Mouse (Mus musculus) mouse embryonic stem cell (cell line): ENCODE measurements around the gene Mapkapk2.
"Not testable (repeated sequence)": the region's sequence is repeated elsewhere in the genome, so short reads cannot be mapped to it uniquely, and the experiment has no call there.

ENCODE experiments used
- in situ Hi-C, 2 experiments: fragments of 300-500 bp; cut with MboI; formaldehyde crosslinking; loops; 1 replicate in 1 of 2; 3 replicates in 1 of 2; pipeline ENCODE4 v1.14.3; 2019 to 2020; ENCODE audit warnings: low sequenced_read_pairs in 2 of 2, low pct_unique_long_range_greater_than_20kb in 1 of 2, mixed read lengths in 1 of 2; ENCODE audit not compliant: unreplicated experiment in 1 of 2

Mapkapk2 gene

GRCm38 (mm10) chr1:131039479-131039878, 58.1 kb downstream of the Mapkapk2 start:
- in situ Hi-C loops = no loop called here

DNA sequence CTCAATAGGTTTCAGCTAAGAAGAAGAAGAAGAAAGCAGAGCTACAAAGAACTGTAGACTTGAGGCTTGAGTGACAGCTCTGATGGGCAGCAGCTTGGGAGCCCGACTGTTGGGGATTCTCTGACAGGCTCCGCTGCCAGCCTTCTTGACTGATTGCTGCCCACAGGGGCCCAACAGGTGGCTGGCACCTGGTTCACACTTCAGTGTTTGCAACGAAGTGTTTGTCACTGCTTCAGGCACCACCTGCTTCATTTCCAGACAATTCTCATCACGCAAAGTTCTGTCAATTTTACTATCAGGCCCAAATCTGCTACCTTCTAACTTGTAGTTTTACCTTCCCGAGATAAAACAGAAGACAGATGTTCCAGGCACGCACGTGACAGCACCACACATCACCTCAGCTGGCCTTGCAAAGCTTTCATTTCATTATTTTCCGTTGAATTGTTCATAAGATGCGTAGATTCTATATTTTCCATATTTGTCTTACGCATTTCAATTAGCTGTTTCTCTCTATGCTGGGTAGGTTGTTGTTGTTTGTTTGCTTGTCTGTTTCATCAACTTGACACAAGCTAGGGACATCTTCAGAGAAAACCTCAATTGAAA, 59.1 kb downstream of the Mapkapk2 start:
- in situ Hi-C loops = no loop called here

DNA sequence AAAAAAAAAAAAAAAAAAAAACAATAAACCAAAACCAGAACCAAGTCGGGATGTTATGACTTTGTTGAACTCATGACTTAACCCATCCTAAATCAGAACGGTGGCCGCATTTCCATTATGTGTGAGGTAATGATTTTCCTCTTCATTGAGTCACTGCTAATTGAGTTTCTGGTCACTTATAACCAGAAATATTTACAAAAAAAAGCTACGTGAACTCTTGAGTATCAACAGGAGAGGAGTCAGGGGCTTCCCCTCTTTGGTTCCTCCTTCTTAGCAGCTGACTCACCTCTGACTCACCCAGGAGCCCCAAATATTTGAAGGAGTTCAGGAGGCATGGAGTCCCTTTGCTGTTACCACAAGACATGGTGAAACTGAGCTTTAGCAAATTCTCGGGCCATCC, 59.6 kb downstream of the Mapkapk2 start:
- in situ Hi-C loops = no loop called here

DNA sequence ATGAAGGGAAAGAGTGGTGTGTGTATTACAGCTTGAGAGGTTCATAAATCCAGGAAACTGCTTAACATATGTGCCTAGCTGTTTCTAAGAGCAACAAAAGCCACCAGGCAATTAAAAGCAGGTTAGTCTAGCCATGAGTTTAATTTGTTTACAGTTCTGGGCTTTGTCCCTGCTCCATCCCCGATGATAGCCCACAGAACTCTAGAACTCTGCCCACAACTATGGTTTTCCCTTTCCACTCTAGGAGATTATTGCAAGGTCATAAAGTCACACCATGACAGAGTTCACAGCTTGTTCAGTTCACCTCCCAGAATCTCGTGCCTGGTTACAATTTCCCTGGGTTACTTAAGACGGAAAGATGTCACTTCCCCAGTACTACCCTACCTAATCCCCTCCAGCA, 66.4 kb downstream of the Mapkapk2 start:
- in situ Hi-C loops = no loop called here

- in situ Hi-C loops = no loop called here
These were observed 67.4 kb downstream of the Mapkapk2 start for GRCm38 (mm10) chr1:131030261-131030660.

- in situ Hi-C loops = no loop called here
These were observed 68.4 kb downstream of the Mapkapk2 start for GRCm38 (mm10) chr1:131029215-131029614.

- in situ Hi-C loops = no loop called here
These were observed 71.8 kb downstream of the Mapkapk2 start for GRCm38 (mm10) chr1:131025843-131026190.

DNA sequence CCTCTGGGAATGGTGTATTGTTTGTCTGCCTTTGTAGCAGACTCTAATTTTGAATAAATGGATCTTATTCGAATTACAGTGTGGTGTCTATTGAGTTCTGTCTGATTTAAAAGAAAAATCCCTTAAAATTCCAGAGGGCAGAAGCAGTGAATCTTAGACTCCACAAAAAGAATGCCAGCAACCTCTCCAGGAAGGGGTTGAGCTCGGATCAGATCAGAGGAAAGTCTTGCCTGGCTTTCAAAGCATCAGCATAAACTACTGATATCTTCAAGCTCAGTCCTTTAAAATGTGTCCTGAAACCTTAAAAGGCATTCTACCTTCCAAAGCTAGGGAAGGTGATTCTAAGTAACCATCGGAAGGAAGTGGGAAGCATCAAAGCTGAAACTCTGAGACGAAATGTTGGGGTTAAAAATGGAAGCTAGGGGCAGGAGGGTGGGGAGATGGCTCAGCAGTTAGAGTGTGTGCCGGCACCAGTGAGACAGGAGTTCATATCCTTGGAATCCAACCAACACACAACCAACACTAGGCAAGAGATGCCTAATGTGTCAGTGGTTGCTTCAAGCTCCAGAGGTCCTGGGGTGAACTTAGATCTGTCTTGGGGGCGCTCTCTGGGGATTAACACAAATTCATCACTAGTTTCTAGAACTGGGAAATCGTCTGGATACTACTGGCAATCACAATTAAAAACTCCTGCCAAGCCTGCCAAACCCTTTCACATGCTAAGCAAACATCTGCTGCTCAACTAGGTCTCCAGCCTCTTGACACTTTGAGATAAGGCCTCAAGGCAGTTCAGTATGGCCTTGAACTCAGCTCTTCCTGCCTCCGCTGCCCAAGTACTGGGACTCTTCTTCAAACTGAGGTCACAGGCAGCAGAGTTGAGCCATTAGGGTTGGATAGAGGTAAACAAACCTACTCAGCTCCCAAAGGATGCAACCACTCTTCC, 72.5 kb downstream of the Mapkapk2 start:
- in situ Hi-C loops = no loop called here

DNA sequence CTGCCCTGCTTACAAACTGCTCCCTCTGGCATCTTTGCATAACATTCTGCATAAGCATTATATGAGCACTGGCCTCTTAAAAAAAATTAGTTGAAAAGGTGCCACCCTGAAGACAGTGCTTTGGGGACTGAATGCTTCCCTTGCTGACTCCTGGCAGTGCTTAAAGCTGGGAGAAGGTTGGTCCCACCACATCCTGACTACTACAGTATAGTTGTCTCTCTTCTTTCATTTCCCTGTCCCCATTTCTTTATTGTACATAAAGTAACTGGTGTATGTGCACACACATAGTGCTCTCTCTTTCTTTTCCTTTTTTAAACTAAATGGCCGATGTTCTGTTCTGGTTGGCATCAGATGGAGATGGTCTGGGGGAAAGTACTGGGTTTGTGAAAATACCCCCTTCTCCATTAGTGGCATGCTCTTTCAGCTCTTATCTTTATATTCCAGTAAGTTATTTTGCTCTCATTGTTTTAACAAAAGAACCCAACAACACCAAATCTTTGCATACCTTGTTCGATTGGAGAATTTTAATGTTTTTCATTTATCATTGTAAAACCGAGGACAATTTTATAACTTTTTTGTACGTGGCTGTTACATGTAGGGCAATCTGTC, 74.3 kb downstream of the Mapkapk2 start:
- in situ Hi-C loops = not testable (repeated sequence)

DNA sequence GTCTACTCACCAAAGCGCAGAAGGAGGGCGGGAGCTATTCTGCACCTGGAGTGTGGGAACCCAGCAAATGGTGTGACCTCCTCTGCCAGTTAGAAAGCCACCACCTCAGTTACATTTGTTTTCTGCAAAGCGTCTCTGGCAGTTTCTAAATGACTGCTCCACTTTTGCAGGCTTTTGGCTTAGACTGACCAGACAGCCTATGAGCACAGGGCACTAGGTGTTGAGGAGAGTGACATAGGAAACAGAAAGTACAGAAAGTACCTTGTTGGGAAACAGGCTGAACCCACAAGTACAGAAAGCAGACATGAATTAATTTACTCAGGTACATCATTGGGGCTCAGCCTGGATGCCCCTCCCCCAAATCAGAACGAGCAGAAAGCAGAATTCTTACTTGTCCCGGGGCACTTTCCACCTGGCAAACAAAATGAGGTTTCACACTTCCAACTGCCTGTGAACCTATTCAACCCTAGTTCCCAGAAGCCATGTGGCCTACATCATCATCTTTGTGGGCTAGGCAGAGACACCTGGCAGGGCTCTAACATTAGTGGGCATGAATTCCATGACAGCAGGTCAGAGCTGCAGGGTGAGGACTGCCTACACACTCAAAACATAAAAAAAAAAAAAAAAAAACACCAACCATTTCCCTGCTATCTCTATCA, 74.9 kb downstream of the Mapkapk2 start:
- in situ Hi-C loops = no loop called here

DNA sequence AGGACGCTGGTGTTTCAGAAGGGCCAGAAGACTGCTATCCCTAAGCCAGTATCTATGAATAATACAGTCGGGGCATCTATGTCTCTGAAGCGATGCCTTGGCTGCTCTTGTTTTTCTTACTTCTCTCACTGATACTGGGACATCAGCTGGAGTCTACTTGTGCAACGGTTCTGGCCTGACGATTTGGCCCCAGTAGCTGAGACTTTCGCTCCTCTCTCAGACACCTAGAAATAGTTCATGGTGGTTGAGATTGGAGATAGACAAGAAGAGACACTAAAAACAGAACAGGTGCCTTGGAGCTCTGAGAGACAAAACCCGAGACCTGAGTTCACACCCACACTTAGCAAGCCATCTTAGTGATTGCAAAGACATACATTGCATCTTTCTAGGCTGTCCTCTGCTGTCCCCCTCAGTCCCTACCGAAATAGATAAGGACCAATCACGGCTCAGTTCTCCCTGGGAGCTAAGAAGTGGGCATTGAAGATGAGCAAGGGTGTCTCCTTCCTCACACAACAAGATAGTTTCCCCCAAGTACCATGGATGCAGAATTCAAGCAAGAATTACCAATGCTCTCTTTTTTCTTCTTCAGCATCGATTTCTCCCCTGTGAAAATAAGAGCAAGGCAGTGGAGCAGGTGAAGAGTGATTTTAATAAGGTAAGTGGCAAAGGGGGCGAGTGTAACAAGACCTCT, 75.6 kb downstream of the Mapkapk2 start:
- in situ Hi-C loops = no loop called here

DNA sequence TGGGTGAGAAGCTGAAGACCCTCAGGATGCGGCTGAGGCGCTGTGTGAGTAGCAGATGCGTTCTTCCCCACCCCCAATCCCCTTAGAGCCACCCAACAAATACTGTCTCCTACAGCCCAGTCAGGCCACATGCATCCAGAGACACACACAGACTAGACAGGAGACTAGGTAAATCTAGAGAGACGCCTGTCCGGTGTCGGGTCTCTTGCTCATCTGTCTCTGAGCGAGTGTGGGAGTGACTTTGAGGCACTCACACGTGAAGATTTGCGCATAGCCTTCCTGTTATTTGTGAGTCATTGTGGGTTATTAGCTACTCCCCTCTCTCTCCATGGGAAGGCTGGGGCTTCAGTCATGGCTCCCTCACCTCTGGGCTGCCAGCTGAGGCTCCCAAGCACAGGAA, 76.2 kb downstream of the Mapkapk2 start:
- in situ Hi-C loops = no loop called here

GRCm38 (mm10) chr1:131020425-131021310, 77.0 kb downstream of the Mapkapk2 start:
- in situ Hi-C loops = no loop called here

GRCm38 (mm10) chr1:131019492-131020098, 78.0 kb downstream of the Mapkapk2 start, which contains the start of gene Il10:
TSS of gene Il10 (plus strand) at chr1:131019845.
- in situ Hi-C loops = no loop called here

DNA sequence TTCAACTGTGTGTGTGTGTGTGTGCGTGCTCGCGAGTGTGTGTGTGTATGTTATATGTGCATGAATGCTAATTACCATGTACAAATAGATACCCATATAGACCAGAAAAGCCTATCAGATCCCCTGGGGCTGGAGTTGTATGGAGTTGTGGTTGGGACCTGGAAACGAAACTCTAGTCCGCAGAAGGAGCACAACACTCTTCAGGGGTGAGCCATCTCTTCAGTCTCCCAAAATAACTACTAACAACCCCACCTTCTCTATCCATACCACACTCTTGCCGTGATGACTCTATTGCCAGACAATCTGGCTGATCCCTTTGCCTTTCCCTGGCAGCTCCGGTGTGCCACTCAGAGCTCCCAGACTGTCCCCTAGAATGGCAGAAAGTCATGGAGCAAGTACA, 81.7 kb downstream of the Mapkapk2 start:
- in situ Hi-C loops = no loop called here

- in situ Hi-C loops = no loop called here
These were observed 82.3 kb downstream of the Mapkapk2 start for GRCm38 (mm10) chr1:131015281-131015680.

- in situ Hi-C loops = no loop called here
These were observed 83.7 kb downstream of the Mapkapk2 start for GRCm38 (mm10) chr1:131013926-131014325.
